Mouse (Mus musculus) heart, adult 8-10 months (tissue): Measurements from ENCODE around the gene Preb. TPM values are rescaled to one million over a fixed set of nuclear protein-coding genes. Genes with fewer than 3 reads are reported as not detected.

Experiments used
- DNase-seq: peaks from one replicate; pipeline ENCODE4 v3.0.0; 2022; ENCODE audit warnings: low spot score
- total RNA-seq, 4 experiments: library from RNA; stranded (reverse); gene quantifications; 2 replicates each; pipeline ENCODE4 v1.2.4; 2022

Preb gene
- total RNA-seq, 4 experiments from 2014 or later = 82.1 to 97.6 (median 89.6) TPM

- no peak for DNase-seq
Observed at GRCm38 (mm10) chr5:30954556-30954955, 5.6 kb downstream of the Preb start.

- no peak for DNase-seq
Observed at GRCm38 (mm10) chr5:30954065-30954464, 6.1 kb downstream of the Preb start.

GRCm38 (mm10) chr5:30952551-30952950 lies 7.6 kb downstream of the Preb start:
- no peak for DNase-seq

- no peak for DNase-seq
Observed at GRCm38 (mm10) chr5:30951706-30952105, 8.5 kb downstream of the Preb start.

GRCm38 (mm10) chr5:30950922-30951321 lies 9.2 kb downstream of the Preb start:
- no peak for DNase-seq

GRCm38 (mm10) chr5:30950451-30950850 lies 9.7 kb downstream of the Preb start:
- DNase-seq = no peak

- DNase-seq = peak; percentile 91
Observed at GRCm38 (mm10) chr5:30949654-30950326, 10.4 kb downstream of the Preb start.

- DNase-seq = no peak
Observed at GRCm38 (mm10) chr5:30948620-30949019, 11.5 kb downstream of the Preb start.

- no peak for DNase-seq
Observed at GRCm38 (mm10) chr5:30944956-30945781, 15.0 kb downstream of the Preb start, which contains the start of gene Cgref1. Gene Cgref1 (minus strand): TSS chr5:30945591.

- DNase-seq = no peak
Observed at GRCm38 (mm10) chr5:30944344-30944743, 15.8 kb downstream of the Preb start.

- no peak for DNase-seq
Observed at GRCm38 (mm10) chr5:30943004-30943403, 17.2 kb downstream of the Preb start.

- DNase-seq = no peak
Observed at GRCm38 (mm10) chr5:30934725-30935461, 25.3 kb downstream of the Preb start.

GRCm38 (mm10) chr5:30933705-30934104 lies 26.5 kb downstream of the Preb start:
- no peak for DNase-seq

- DNase-seq = no peak
Observed at GRCm38 (mm10) chr5:30931378-30931777, 28.8 kb downstream of the Preb start.

- DNase-seq = no peak
Observed at GRCm38 (mm10) chr5:30930846-30931245, 29.3 kb downstream of the Preb start.

- peak; percentile 82 for DNase-seq
Observed at GRCm38 (mm10) chr5:30930121-30930520, 30.0 kb downstream of the Preb start.

- no peak for DNase-seq
Observed at GRCm38 (mm10) chr5:30927945-30928529, 32.1 kb downstream of the Preb start.

- no peak for DNase-seq
Observed at GRCm38 (mm10) chr5:30926073-30926472, 34.1 kb downstream of the Preb start.

- DNase-seq = no peak
Observed at GRCm38 (mm10) chr5:30925217-30925616, 34.9 kb downstream of the Preb start.

- no peak for DNase-seq
Observed at GRCm38 (mm10) chr5:30924614-30925013, 35.5 kb downstream of the Preb start.

- DNase-seq = no peak
Observed at GRCm38 (mm10) chr5:30923119-30923518, 37.0 kb downstream of the Preb start.

GRCm38 (mm10) chr5:30922581-30923041 lies 37.5 kb downstream of the Preb start:
- no peak for DNase-seq
